Mouse (Mus musculus) spleen, adult 2 months (tissue): ENCODE measurements around the gene H2-M5.
A peak's percentile ranks its signal among the peaks of the same experiment; 100 is the strongest.

Source experiments
- CTCF ChIP-seq: fragments of 200-500 bp; IDR thresholded peaks from 2 replicates; pipeline ENCODE4 v1.5.1; 2011; ENCODE audit warnings: mild to moderate bottlenecking, inconsistent platforms; ENCODE audit not compliant: insufficient read depth, insufficient read length, insufficient replicate concordance; ENCODE audit errors: extremely low read depth
- POLR2A ChIP-seq: fragments of 200-500 bp; IDR thresholded peaks from 2 replicates; pipeline ENCODE4 v1.6.1; 2011; ENCODE audit warnings: low read depth, low read length, inconsistent platforms

DNA sequence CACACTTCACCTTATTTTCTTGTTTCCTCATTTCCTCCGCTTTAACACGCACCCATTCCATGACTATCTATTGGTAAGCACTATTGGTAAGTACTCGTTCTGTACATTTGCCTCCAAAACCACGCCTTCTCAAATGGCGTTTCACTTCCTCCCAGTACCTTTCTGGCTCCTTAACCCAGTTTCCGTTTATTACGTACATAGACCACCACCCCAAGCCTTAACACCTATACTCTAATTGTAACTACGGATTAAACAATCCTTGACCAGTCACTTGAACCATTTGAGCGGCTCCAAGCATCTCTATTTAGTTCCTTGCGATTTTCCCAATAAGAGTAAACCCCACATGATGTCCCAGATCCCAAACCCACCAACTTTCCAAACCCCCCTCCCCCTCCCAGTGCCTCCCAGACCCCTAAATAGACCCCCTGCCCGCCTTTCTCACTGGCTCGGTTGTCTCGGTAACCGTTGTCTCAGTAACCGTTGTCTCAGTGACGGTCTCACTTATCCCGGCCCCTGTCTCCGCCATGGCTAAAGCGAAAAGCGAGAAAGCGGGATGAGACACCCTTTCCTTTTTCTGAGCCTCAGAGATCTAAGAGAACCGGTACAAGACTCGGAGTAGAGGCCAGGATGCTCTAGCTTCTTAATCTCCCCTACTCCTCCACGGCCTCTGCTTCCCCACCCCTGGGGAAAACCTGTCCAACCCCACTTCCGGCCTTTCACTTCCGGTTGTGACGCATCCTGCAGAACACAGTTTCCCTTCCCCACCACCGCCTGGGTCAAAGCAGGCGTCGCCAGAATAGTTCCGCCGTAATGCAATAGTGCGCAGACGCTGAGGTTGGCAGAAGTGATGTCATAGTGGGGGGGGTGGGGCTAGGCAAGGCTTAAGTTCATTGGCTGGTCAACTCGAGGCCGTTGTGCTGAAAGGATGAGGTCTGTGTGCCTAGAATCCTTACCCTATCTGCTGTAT is 38.1 kb downstream of the H2-M5 start, which contains the start of gene Ppp1r11:
- peak; percentile 75 for TF ChIP-seq POLR2A
- TF ChIP-seq CTCF, result no peak
